Mouse (Mus musculus) kidney, embryonic 14.5 days (tissue): ENCODE measurements around the gene Dab1. TPM values are rescaled to one million over a fixed set of nuclear protein-coding genes. Genes with fewer than 3 reads are reported as not detected.
A peak's percentile ranks its signal among the peaks of the same experiment; 100 is the strongest.

Experiments
- ATAC-seq: fragments of 200-750 bp; cut with Nextera tagmentation; 2 replicates; pipeline ENCODE4 v1.8.0; 2017; ENCODE audit warnings: moderate number of reproducible peaks, mild to moderate bottlenecking, moderate TSS enrichment, moderate library complexity; ENCODE audit not compliant: low FRiP score, low TSS enrichment
- H3K27ac ChIP-seq: fragments of 300-500 bp; sonication (generic); 2 replicates; pipeline ENCODE4 v1.5.1; 2014; ENCODE audit warnings: low read depth, mild to moderate bottlenecking, low read length, moderate library complexity, mixed read lengths
- H3K27me3 ChIP-seq: fragments of 300-500 bp; sonication (generic); 2 replicates; pipeline ENCODE4 v1.6.1; 2014; ENCODE audit warnings: mild to moderate bottlenecking, low read length; ENCODE audit not compliant: control insufficient read depth, insufficient read depth
- H3K36me3 ChIP-seq: fragments of 300-500 bp; sonication (generic); 2 replicates; pipeline ENCODE4 v1.6.1; 2014; ENCODE audit warnings: low read length, mixed read lengths; ENCODE audit not compliant: control insufficient read depth, insufficient read depth
- H3K4me1 ChIP-seq: fragments of 300-500 bp; sonication (generic); 2 replicates; pipeline ENCODE4 v1.6.1; 2014; ENCODE audit warnings: low read length, mixed read lengths; ENCODE audit not compliant: control insufficient read depth, insufficient read depth
- H3K4me2 ChIP-seq: fragments of 300-500 bp; sonication (generic); replicated peaks from 2 replicates; pipeline ENCODE4 v1.6.1; 2014; ENCODE audit warnings: low read depth, mild to moderate bottlenecking, low read length
- H3K4me3 ChIP-seq: fragments of 300-500 bp; sonication (generic); 2 replicates; pipeline ENCODE4 v1.5.1; 2014; ENCODE audit warnings: mild to moderate bottlenecking, low read length
- H3K9ac ChIP-seq: fragments of 300-500 bp; sonication (generic); 2 replicates; pipeline ENCODE4 v1.6.1; 2014; ENCODE audit warnings: low read depth, mild to moderate bottlenecking, low read length, moderate library complexity
- H3K9me3 ChIP-seq: fragments of 300-500 bp; sonication (generic); 2 replicates; pipeline ENCODE4 v1.6.1; 2016; ENCODE audit warnings: low read length; ENCODE audit not compliant: control insufficient read depth
- WGBS: fragments of 180-500 bp; shearing (Covaris S2); extraction: QIAGEN DNeasy Blood & Tissue Kit; methylation state at CpG from one replicate; pipeline ENCODE4 v1.1.7; 2014; 5-methylcytosine and 5-hydroxymethylcytosine counted together
- polyA plus RNA-seq: library from polyadenylated mRNA; unstranded; fragments of >200 nt; fragmentation: Nextera tagmentation; extraction: Ambion mirVana; gene quantifications from 2 replicates; pipeline ENCODE4 v1.2.1, GENCODE M21; 2014

Dab1 gene
- polyA plus RNA-seq, 1 experiment from 2014 or later = 17.9 TPM

DNA sequence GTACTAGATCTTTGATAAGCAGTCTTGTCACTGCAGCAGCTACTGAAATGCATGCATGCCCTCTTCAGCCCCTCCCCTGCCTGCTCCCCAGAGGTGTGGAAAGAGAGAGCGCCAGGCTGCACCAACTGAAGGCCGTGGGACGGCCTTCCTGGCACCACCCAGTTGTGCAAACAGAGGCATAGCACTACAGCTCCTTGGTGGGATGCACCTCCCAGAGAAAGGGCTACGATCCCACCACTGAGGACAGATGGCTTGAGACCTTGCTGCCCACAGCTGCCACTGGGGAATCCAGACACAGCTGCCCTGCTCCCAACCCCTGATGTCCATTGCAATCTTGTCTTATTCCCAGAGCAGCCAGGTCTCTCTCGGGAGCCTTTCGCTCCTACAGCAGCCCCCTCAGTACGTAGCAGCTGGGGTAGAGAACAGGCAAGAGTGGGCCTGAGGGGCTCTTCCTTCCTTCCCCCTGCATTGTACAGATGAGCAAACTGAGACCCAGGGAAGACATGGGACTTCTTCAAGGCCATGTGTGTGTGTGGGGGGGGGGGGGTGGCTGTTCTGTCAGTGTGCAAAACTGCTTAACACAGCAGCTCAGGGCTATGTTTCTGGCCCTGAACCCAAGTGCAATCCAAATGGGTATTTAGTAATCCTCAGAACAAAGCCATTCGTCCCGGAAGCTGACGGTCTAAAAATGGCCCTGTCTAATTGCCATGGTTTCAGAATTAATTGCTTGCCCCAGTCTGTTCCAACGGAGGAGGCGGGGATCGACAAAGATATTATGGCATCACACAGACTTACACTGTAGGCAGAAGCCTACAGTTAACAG lies 1100.0 kb downstream of the Dab1 start:
- no peak overlapping the region for H3K27ac ChIP-seq
- H3K36me3 ChIP-seq = no peaks in the 10 kb centered on the region
- H3K9me3 ChIP-seq = no peaks in the 10 kb centered on the region
- no peaks in the 10 kb centered on the region for H3K27me3 ChIP-seq
- 55% methylated on average over 13 of the region's 13 CpGs for WGBS
- H3K9ac ChIP-seq = no peak overlapping the region
- no peak overlapping the region for H3K4me3 ChIP-seq
- no peak overlapping the region for H3K4me2 ChIP-seq
- 0 out of 2 replicates have a peak, but pooled peaks cover 12% of the 10 kb centered on the region for H3K4me1 ChIP-seq
- no peak for ATAC-seq

DNA sequence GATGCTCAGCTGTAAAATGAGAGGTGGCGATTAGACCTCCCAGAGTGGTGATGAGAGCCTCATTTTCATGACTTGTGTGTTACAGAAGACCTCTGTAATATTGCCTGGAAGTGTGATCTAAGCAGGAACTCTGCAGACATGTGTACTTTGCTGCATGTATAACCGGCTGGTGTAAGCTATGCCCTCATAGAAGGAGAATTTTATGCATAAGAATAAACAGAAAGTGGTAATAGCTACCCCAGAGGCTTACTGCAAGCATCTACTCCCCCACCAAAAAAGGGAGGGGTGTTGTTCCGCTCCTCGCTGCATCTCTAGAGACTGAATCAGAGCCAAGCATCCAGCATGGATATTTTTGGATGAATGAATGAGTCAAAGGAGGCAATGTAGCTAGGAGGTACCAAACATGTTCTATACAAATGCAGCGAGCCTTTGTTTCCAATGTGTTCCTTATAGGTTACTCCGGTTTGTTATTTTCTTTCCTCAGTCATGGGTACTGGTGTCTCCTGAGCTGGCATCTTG lies 1104.4 kb downstream of the Dab1 start:
- no peak for ATAC-seq
- Histone ChIP-seq H3K27ac (no peak overlapping the region), H3K9me3 (no peaks in the 10 kb centered on the region), H3K36me3 (no peaks in the 10 kb centered on the region), H3K4me1 (peaks cover 11% of the 10 kb centered on the region; the same call in 1 of the 2 replicates), H3K27me3 (no peaks in the 10 kb centered on the region), H3K9ac (no peak overlapping the region), H3K4me2 (no peak overlapping the region), H3K4me3 (no peak overlapping the region)
- 72% methylated on average over 6 of the region's 6 CpGs for WGBS

- peaks cover 4% of the 10 kb centered on the region; the same call in 1 of the 2 replicates for H3K4me1 ChIP-seq
- H3K9ac ChIP-seq = no peak overlapping the region
- H3K36me3 ChIP-seq = no peaks in the 10 kb centered on the region
- ATAC-seq = no peak
- H3K27ac ChIP-seq = no peak overlapping the region
- no peak overlapping the region for H3K4me3 ChIP-seq
- H3K27me3 ChIP-seq = no peaks in the 10 kb centered on the region
- WGBS = 54% methylated on average over 5 of the region's 5 CpGs
- H3K4me2 ChIP-seq = no peak overlapping the region
- H3K9me3 ChIP-seq = no peaks in the 10 kb centered on the region
Observed at GRCm38 (mm10) chr4:104724258-104724657, 1105.1 kb downstream of the Dab1 start.

DNA sequence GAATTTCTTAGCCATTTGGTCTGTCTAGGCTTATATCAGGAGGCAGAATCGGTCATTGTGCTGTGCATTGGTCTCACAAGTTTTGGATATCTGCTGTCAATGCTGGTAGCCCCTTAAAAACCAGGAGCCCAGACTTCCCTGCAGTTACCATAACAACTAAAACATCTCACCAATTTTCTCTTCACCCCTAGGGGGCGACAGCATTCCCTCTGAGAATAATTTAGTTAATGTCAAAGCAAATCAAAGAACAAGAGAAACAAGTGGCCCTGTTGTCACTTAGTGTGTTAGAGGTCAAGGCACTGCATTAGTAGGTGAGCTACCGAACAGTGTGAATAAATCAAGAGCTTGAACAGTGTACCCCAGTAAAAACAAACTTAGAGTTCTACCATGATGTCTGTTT lies 1106.5 kb downstream of the Dab1 start:
- no peak for ATAC-seq
- H3K27ac ChIP-seq = no peak overlapping the region
- H3K4me1 ChIP-seq = no peaks in the 10 kb centered on the region; the same call in 1 of the 2 replicates
- H3K4me2 ChIP-seq = no peak overlapping the region
- H3K36me3 ChIP-seq = no peaks in the 10 kb centered on the region
- 50% methylated on average over 3 of the region's 3 CpGs for WGBS
- H3K9me3 ChIP-seq = no peaks in the 10 kb centered on the region
- H3K4me3 ChIP-seq = no peak overlapping the region
- no peaks in the 10 kb centered on the region for H3K27me3 ChIP-seq
- no peak overlapping the region for H3K9ac ChIP-seq

DNA sequence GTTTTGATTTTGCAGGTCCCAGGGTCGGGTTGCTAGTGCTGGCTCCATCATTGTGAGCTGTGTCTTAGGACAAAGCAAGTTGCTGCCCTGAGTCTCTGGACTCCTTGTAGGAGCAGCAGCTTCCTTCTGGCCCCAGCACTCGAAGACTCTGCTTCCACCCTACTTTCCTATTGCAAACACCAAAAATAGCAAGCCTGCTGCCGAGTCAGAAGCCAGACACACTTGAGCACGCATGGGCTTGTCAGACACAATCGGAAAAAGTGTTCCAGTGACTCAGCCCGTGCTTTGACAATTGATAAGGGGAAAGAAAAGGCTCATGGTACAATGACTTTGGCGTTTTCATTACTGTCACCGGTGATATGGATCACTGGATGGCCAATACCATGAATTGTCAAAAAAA lies 1110.0 kb downstream of the Dab1 start:
- no peak overlapping the region for H3K4me3 ChIP-seq
- H3K27me3 ChIP-seq = no peaks in the 10 kb centered on the region
- no peaks in the 10 kb centered on the region for H3K9me3 ChIP-seq
- no peak overlapping the region for H3K27ac ChIP-seq
- H3K9ac ChIP-seq = no peak overlapping the region
- no peaks in the 10 kb centered on the region for H3K36me3 ChIP-seq
- no peaks in the 10 kb centered on the region; the same call in 1 of the 2 replicates for H3K4me1 ChIP-seq
- WGBS = 81% methylated on average over 8 of the region's 8 CpGs
- no peak overlapping the region for H3K4me2 ChIP-seq
- ATAC-seq = no peak

GRCm38 (mm10) chr4:104746500-104746899 lies 1127.3 kb downstream of the Dab1 start:
- Histone ChIP-seq H3K27me3 (no peaks in the 10 kb centered on the region), H3K4me2 (no peak overlapping the region), H3K9ac (no peak overlapping the region), H3K9me3 (no peaks in the 10 kb centered on the region), H3K4me1 (0 out of 2 replicates have a peak, but pooled peaks cover 8% of the 10 kb centered on the region), H3K4me3 (no peak overlapping the region), H3K36me3 (no peaks in the 10 kb centered on the region), H3K27ac (no peak overlapping the region)
- no peak for ATAC-seq
- WGBS = 35% methylated on average over 6 of the region's 6 CpGs

DNA sequence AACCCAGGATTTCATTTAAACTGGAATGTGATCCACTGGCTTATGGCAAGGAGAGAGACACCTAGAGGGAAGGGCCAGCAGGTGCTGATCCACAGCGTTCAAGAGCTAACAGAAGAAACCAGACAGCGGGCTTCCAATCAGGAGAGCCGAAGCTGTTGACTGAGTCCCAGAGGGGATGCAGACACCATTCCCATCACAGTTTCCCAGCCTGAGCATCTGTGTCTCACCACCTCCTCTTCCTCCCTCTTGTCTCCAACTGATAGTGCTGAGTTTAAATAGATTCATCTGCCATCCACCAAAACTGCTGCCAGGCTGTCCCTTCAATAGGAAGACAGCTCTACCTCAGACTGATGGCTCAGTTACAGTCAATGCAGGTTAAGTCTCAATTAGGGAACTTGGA lies 1134.9 kb downstream of the Dab1 start:
- H3K27ac ChIP-seq = no peak overlapping the region
- ATAC-seq = no peak
- 66% methylated on average over 3 of the region's 3 CpGs for WGBS

DNA sequence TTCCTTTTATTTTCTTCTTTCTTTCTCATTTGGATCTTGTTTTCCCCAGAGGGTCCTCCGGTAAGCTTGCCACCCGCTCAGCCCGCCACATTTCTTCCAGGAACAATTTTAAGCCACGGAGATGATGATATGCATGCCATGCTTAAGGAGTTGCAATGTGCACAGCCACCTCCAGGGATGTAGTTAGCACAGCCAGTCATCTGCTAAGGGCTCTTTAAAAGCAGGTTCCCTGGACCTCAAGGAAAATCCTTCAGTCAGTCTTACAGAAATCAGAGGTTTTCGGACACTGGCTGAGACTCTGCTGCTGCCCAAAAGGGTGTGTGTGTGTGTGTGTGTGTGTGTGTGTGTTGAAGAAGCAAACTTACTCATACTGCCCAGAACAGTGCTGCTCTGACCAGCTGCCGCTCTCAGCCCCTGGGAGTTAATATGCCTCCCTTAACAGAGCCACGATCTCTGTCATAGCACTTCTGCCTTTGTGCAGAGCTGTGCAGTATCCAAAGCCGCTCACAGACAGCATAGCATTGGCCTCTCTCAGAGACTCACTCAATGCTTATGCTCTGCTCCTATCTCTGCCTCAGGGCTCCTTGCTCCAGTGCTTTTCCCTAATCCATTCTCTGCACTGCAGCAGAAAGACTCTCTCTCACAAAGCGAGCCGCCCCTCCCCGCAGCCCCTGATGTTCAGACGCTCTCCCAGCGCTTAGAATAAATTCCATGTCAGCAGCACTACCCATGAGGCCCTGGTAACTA lies 1141.9 kb downstream of the Dab1 start:
- Histone ChIP-seq H3K9me3 (no peaks in the 10 kb centered on the region), H3K4me2 (no peak overlapping the region), H3K4me3 (no peak overlapping the region), H3K36me3 (no peaks in the 10 kb centered on the region), H3K27me3 (no peaks in the 10 kb centered on the region), H3K4me1 (no peaks in the 10 kb centered on the region), H3K27ac (no peak overlapping the region), H3K9ac (no peak overlapping the region)
- WGBS = 75% methylated on average over 13 of the region's 13 CpGs
- peak; percentile 47; the same call in 1 of the 2 replicates for ATAC-seq

More for the DNA sequence above, 1134.9 kb downstream of the Dab1 start:
- no peak overlapping the region for H3K4me2 ChIP-seq
- H3K36me3 ChIP-seq = no peaks in the 10 kb centered on the region
- no peak overlapping the region for H3K4me3 ChIP-seq
- H3K27me3 ChIP-seq = no peaks in the 10 kb centered on the region
- no peaks in the 10 kb centered on the region for H3K9me3 ChIP-seq
- no peak overlapping the region for H3K9ac ChIP-seq
- H3K4me1 ChIP-seq = no peaks in the 10 kb centered on the region

GRCm38 (mm10) chr4:104766065-104766464 lies 1146.9 kb downstream of the Dab1 start, which contains the start of gene C8b:
Gene C8b, plus strand, starts transcription at chr4:104766317.
- H3K27me3 ChIP-seq = no peaks in the 10 kb centered on the region
- ATAC-seq = no peak
- WGBS = 95% methylated on average over 8 of the region's 8 CpGs

More at GRCm38 (mm10) chr4:104766065-104766464, 1146.9 kb downstream of the Dab1 start, which contains the start of gene C8b:
- Histone ChIP-seq H3K36me3 (no peaks in the 10 kb centered on the region), H3K9ac (no peak within 1 kb of the TSS), H3K4me3 (no peak within 1 kb of the TSS), H3K27ac (no peak within 1 kb of the TSS), H3K4me1 (no peaks in the 10 kb centered on the region), H3K9me3 (no peaks in the 10 kb centered on the region), H3K4me2 (no peak within 1 kb of the TSS)
